Mouse (Mus musculus): Measurements from ENCODE around the gene Mast4.

Mast4 gene

GRCm38 (mm10) chr13:102865971-102866724 lies 468.1 kb downstream of the Mast4 start:
- DNase-seq (ENCODE audit: low read depth, low spot score), result no peak

GRCm38 (mm10) chr13:102865494-102865893 lies 468.8 kb downstream of the Mast4 start:
- no peak for DNase-seq (ENCODE audit: low read depth, low spot score)

GRCm38 (mm10) chr13:102864840-102865239 lies 469.5 kb downstream of the Mast4 start:
- DNase-seq (ENCODE audit: low read depth, low spot score), result no peak

GRCm38 (mm10) chr13:102864079-102864478 lies 470.2 kb downstream of the Mast4 start:
- no peak for DNase-seq (ENCODE audit: low read depth, low spot score)

GRCm38 (mm10) chr13:102862981-102863380 lies 471.3 kb downstream of the Mast4 start:
- DNase-seq (ENCODE audit: low read depth, low spot score), result no peak

GRCm38 (mm10) chr13:102862397-102862796 lies 471.9 kb downstream of the Mast4 start:
- no peak for DNase-seq (ENCODE audit: low read depth, low spot score)

GRCm38 (mm10) chr13:102860733-102861132 lies 473.6 kb downstream of the Mast4 start:
- DNase-seq (ENCODE audit: low read depth, low spot score), result no peak

GRCm38 (mm10) chr13:102860135-102860534 lies 474.2 kb downstream of the Mast4 start:
- DNase-seq (ENCODE audit: low read depth, low spot score), result no peak

- DNase-seq (ENCODE audit: low read depth, low spot score), result no peak
Observed at GRCm38 (mm10) chr13:102857539-102857838, 476.8 kb downstream of the Mast4 start.

- no peak for DNase-seq (ENCODE audit: low read depth, low spot score)
Observed at GRCm38 (mm10) chr13:102856821-102857538, 477.3 kb downstream of the Mast4 start.

- DNase-seq (ENCODE audit: low read depth, low spot score), result no peak
Observed at GRCm38 (mm10) chr13:102852865-102853264, 481.4 kb downstream of the Mast4 start.

GRCm38 (mm10) chr13:102851253-102851652 lies 483.0 kb downstream of the Mast4 start:
- no peak for DNase-seq (ENCODE audit: low read depth, low spot score)

- DNase-seq (ENCODE audit: low read depth, low spot score), result no peak
Observed at GRCm38 (mm10) chr13:102850594-102850993, 483.7 kb downstream of the Mast4 start.

- DNase-seq (ENCODE audit: low read depth, low spot score), result no peak
Observed at GRCm38 (mm10) chr13:102849068-102849467, 485.2 kb downstream of the Mast4 start.

GRCm38 (mm10) chr13:102846473-102846872 lies 487.8 kb downstream of the Mast4 start:
- DNase-seq (ENCODE audit: low read depth, low spot score), result no peak

GRCm38 (mm10) chr13:102842715-102843114 lies 491.6 kb downstream of the Mast4 start:
- no peak for DNase-seq (ENCODE audit: low read depth, low spot score)

- DNase-seq (ENCODE audit: low read depth, low spot score), result no peak
Observed at GRCm38 (mm10) chr13:102842237-102842636, 492.1 kb downstream of the Mast4 start.

GRCm38 (mm10) chr13:102839741-102840482 lies 494.4 kb downstream of the Mast4 start:
- no peak for DNase-seq (ENCODE audit: low read depth, low spot score)

- DNase-seq (ENCODE audit: low read depth, low spot score), result no peak
Observed at GRCm38 (mm10) chr13:102837427-102837826, 496.9 kb downstream of the Mast4 start.

GRCm38 (mm10) chr13:102835336-102835735 lies 499.0 kb downstream of the Mast4 start:
- DNase-seq (ENCODE audit: low read depth, low spot score), result no peak

- no peak for DNase-seq (ENCODE audit: low read depth, low spot score)
Observed at GRCm38 (mm10) chr13:102818287-102818686, 516.0 kb downstream of the Mast4 start.

- no peak for DNase-seq (ENCODE audit: low read depth, low spot score)
Observed at GRCm38 (mm10) chr13:102816689-102817088, 517.6 kb downstream of the Mast4 start.
